In the genomic region with DNA sequence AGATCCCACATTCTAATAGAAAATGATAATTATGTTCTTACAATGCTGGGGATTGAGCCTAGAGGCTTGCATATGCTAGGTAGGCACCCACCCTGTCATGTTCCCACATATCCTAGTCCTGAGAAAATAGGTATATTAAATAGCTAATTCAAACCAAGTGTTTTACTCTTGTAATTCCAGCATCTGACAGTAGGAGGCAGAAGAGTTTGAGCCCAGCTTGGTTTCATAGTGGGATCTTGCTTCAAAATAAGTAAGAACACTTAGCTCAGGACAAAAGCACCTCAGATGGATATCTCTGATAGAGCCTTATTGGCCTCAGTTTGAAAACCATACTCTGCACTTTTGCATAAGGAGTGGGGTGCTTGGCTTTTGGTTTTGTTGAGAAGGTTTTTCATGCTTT, we compare ENCODE assay signal across 20 mouse cellular contexts. TPM values are rescaled to one million over a fixed set of nuclear protein-coding genes. Genes with fewer than 3 reads are reported as not detected.
A peak's percentile ranks its signal among the peaks of the same experiment; 100 is the strongest.
DNase-seq lines count a peak whose midpoint lies in the region; ATAC-seq and TF ChIP-seq lines count a peak whose summit lies in the region.
"Had no signal": no experiment of that assay in that cellular context is flagged by ENCODE, and none has a peak within 500 bp of the region (broad histone marks: within the 10 kb centered on the region; RNA-seq: fewer than 3 reads in every experiment).

No protein-coding gene starts in this region.

- no peak overlapping the region for H3K9ac ChIP-seq in CH12.LX (ENCODE audit: insufficient read depth, low read depth)
- H3K9ac ChIP-seq: forebrain, embryonic 13.5 days; heart, embryonic 12.5 days; hindbrain, embryonic 15.5 days; liver, embryonic 12.5 days; midbrain, embryonic 12.5 days had no signal

- ATAC-seq in cerebellum, adult (ENCODE audit: insufficient number of reproducible peaks, low FRiP score, low TSS enrichment): no peak
- ATAC-seq: forebrain, embryonic 13.5 days; liver, embryonic 12.5 days had no signal

- peaks cover 0 to 3% of the 10 kb centered on the region in 2 experiments; a peak in 1 of 4 replicates for H3K4me1 ChIP-seq in CH12.LX (ENCODE audit: control insufficient read depth in 1 of 2, insufficient read depth in 2 of 2)
- H3K4me1 ChIP-seq: heart, embryonic 12.5 days; hindbrain, embryonic 15.5 days; liver, embryonic 12.5 days; midbrain, embryonic 12.5 days had no signal

- no peaks in the 10 kb centered on the region for H3K9me3 ChIP-seq in CH12.LX (replicated peaks; ENCODE audit: low read length)
- H3K9me3 ChIP-seq: forebrain, embryonic 13.5 days; heart, embryonic 12.5 days; hindbrain, embryonic 15.5 days; liver, embryonic 12.5 days; midbrain, embryonic 12.5 days had no signal

- H3K4me3 ChIP-seq in layer of hippocampus, adult 2 months: no peak overlapping the region
- H3K4me3 ChIP-seq in CH12.LX (replicated peaks in 1 of 3; ENCODE audit: low read depth in 2 of 3, low read length in 2 of 3, poor library complexity in 1 of 3): no peak overlapping the region
- H3K4me3 ChIP-seq: forebrain, embryonic 13.5 days; heart, embryonic 12.5 days; hindbrain, embryonic 15.5 days; liver, embryonic 12.5 days; midbrain, embryonic 12.5 days had no signal

- TF ChIP-seq POLR2A in CH12.LX (IDR thresholded peaks at IDR 0.05; ENCODE audit: low read depth, low read length): no peak

- dilution Hi-C loops in CH12.LX (cut with MboI; ENCODE audit: extremely low pct_ligation_motif_present, extremely low pct_unique_long_range_greater_than_20kb, low sequenced_read_pairs): no loop called here

- H3K36me3 ChIP-seq in CH12.LX (replicated peaks in 1 of 2; ENCODE audit: control insufficient read depth in 1 of 2, insufficient read depth in 1 of 2, low read length in 1 of 2): peaks cover 0 to 15% of the 10 kb centered on the region in 2 experiments
- H3K36me3 ChIP-seq: heart, embryonic 12.5 days; hindbrain, embryonic 15.5 days; liver, embryonic 12.5 days; midbrain, embryonic 12.5 days had no signal

- peak; percentile 62 for TF ChIP-seq CTCF in layer of hippocampus, adult 2 months (conservative IDR thresholded peaks at IDR 0.05)
- peak; percentile 30 to 42; a peak in 3 of 4 replicates for TF ChIP-seq CTCF in CH12.LX (conservative IDR thresholded peaks at IDR 0.05 in 1 of 2, IDR thresholded peaks at IDR 0.05 in 1 of 2; ENCODE audit: low read depth in 2 of 2, low read length in 2 of 2)

- H3K27me3 ChIP-seq in CH12.LX (replicated peaks): no peaks in the 10 kb centered on the region
- H3K27me3 ChIP-seq: forebrain, embryonic 13.5 days; heart, embryonic 12.5 days; hindbrain, embryonic 15.5 days; liver, embryonic 12.5 days; midbrain, embryonic 12.5 days had no signal

- no peak for DNase-seq in layer of hippocampus, adult 2 months (ENCODE audit: low spot score in 2 of 2)
- no peak for DNase-seq in layer of hippocampus, postnatal 10 days (ENCODE audit: low spot score in 2 of 2)
- DNase-seq in 3T3-L1 (ENCODE audit: low read depth, low spot score) (peak; percentile 18), CH12.LX (ENCODE audit: extremely low read depth) (peak; percentile 11), R1 (ENCODE audit: low read depth, low spot score) (peak; percentile 80)
- no peak for DNase-seq in cerebellum, postnatal 14 days
- no peak for DNase-seq in cerebellum, postnatal 4 days (ENCODE audit: low spot score in 2 of 2)
- DNase-seq: cerebellum, postnatal 10 days; kidney, adult 9 months; kidney, postnatal 36 days; left cerebral cortex, postnatal 4 days; lung, postnatal 4 days; right cerebral cortex, adult 18-20 months; thymus, adult 2 months had no signal

- TF ChIP-seq EP300 in CH12.LX (IDR thresholded peaks at IDR 0.05; ENCODE audit: low read length): no peak

- peaks cover 4% of the 10 kb centered on the region; the same call in 1 of the 2 replicates for H3K79me2 ChIP-seq in CH12.LX (replicated peaks; ENCODE audit: control insufficient read depth, extremely low read depth, insufficient read depth, poor library complexity, severe bottlenecking)

- in situ Hi-C loops in CH12.LX (cut with MboI; ENCODE audit: low pct_ligation_motif_present, low pct_unique_long_range_greater_than_20kb, low sequenced_read_pairs): no loop called here

- peak; percentile 11 for TF ChIP-seq RAD21 in CH12.LX (IDR thresholded peaks at IDR 0.05; ENCODE audit: low read depth, low read length)

- no peak overlapping the region for H3K4me2 ChIP-seq in CH12.LX (ENCODE audit: insufficient read depth, low read depth, poor library complexity, severe bottlenecking)
- H3K4me2 ChIP-seq: forebrain, embryonic 13.5 days; heart, embryonic 12.5 days; hindbrain, embryonic 15.5 days; liver, embryonic 12.5 days; midbrain, embryonic 12.5 days had no signal

- H3K27ac ChIP-seq in layer of hippocampus, adult 2 months: no peak overlapping the region
- no peak overlapping the region for H3K27ac ChIP-seq in CH12.LX (ENCODE audit: insufficient read depth, low read depth)
- H3K27ac ChIP-seq: forebrain, embryonic 13.5 days; hindbrain, embryonic 15.5 days; liver, embryonic 12.5 days; midbrain, embryonic 12.5 days had no signal

TF ChIP-seq in CH12.LX, 34 proteins besides CTCF, POLR2A, EP300 and RAD21:
- TF ChIP-seq NELFE (IDR thresholded peaks at IDR 0.05; ENCODE audit: low read depth, low read length) (no peak), NRF1 (IDR thresholded peaks at IDR 0.05; ENCODE audit: low read depth, low read length) (no peak), JUN (IDR thresholded peaks at IDR 0.05; ENCODE audit: insufficient read depth, low read depth, low read length) (no peak), CHD2 (IDR thresholded peaks at IDR 0.05; ENCODE audit: low read length) (no peak), SMC3 (IDR thresholded peaks at IDR 0.05; ENCODE audit: low read depth, low read length) (0 out of 2 replicates have a peak, but pooled peaks have one; percentile 16)

RNA-seq across cellular contexts. Expression of a gene that starts 15.2 kb away (rescaled TPM):
- total RNA-seq in layer of hippocampus, adult 2 months (2021): 10 to 100 TPM; 20.5 to 25.6 TPM
- 10 to 100 TPM; 24.5 to 29.1 TPM for total RNA-seq in layer of hippocampus, postnatal 10 days (2021)
- total RNA-seq in CH12.LX (2012; rRNA removed) (14.2 and 16.8 TPM in 2 replicates), CH12.LX (2014; rRNA removed) (13.8 and 15.5 TPM in 2 replicates)
- 9.5 and 11.9 TPM in 2 replicates for polyA plus RNA-seq in CH12.LX (2012; ENCODE audit: insufficient read length, low read depth)

RNA-seq across cellular contexts. Expression of a gene that starts 23.5 kb away (rescaled TPM):
- 10 to 100 TPM; 18.3 to 19.3 TPM for total RNA-seq in layer of hippocampus, adult 2 months (2021)
- total RNA-seq in layer of hippocampus, postnatal 10 days (2021): 10 to 100 TPM; 30.3 to 31.5 TPM
- total RNA-seq in CH12.LX (2012; rRNA removed): 0.08 and 0.21 TPM in 2 replicates
- total RNA-seq in CH12.LX (2014; rRNA removed): 0.24 and 0.42 TPM in 2 replicates
- 0.18 and 0.37 TPM in 2 replicates for polyA plus RNA-seq in CH12.LX (2012; ENCODE audit: insufficient read length, low read depth)

RNA-seq across cellular contexts. Expression of a gene that starts 34.7 kb away (rescaled TPM):
- total RNA-seq in layer of hippocampus, adult 2 months (2021): 1 to 10 TPM; 2.5 to 3.7 TPM
- total RNA-seq in layer of hippocampus, postnatal 10 days (2021): 1 to 10 TPM; 2.4 to 4.8 TPM
- not detected in 2 replicates for total RNA-seq in CH12.LX (2012; rRNA removed)
- total RNA-seq in CH12.LX (2014; rRNA removed): not detected in 2 replicates
- not detected in 2 replicates for polyA plus RNA-seq in CH12.LX (2012; ENCODE audit: insufficient read length, low read depth)

RNA-seq across cellular contexts. Expression of a gene that starts 48.4 kb away (rescaled TPM):
- total RNA-seq in layer of hippocampus, adult 2 months (2021): 1,000 to 10,000 TPM; 1,464 to 1,512 TPM
- 1,000 to 10,000 TPM; 1,430 to 1,457 TPM for total RNA-seq in layer of hippocampus, postnatal 10 days (2021)
- 0.42 and 0.50 TPM in 2 replicates for total RNA-seq in CH12.LX (2012; rRNA removed)
- not detected in 2 replicates for total RNA-seq in CH12.LX (2014; rRNA removed)
- 3.6 and 4.1 TPM in 2 replicates for polyA plus RNA-seq in CH12.LX (2012; ENCODE audit: insufficient read length, low read depth)

RNA-seq across cellular contexts. Expression of a gene that starts 51.1 kb away (rescaled TPM):
- total RNA-seq in layer of hippocampus, adult 2 months (2021): 10 to 100 TPM in 1 of 2 experiments, 1 to 10 TPM in 1; 9.6 to 14.0 TPM
- total RNA-seq in layer of hippocampus, postnatal 10 days (2021): 10 to 100 TPM; 10.9 to 12.0 TPM
- total RNA-seq in CH12.LX (2012; rRNA removed) (5.7 and 8.6 TPM in 2 replicates), CH12.LX (2014; rRNA removed) (5.9 and 6.2 TPM in 2 replicates)
- polyA plus RNA-seq in CH12.LX (2012; ENCODE audit: insufficient read length, low read depth): 7.4 and 7.9 TPM in 2 replicates

Comparison
In these comparisons a context has a peak if more than half of its experiments do, and no peak if none do; other contexts are left out.
1. DNase-seq: peak in 3T3-L1 (single experiment), CH12.LX (single experiment) and R1 (single experiment); none in layer of hippocampus, adult 2 months (0 of 2), layer of hippocampus, postnatal 10 days (0 of 2), cerebellum, postnatal 14 days (0 of 2) and cerebellum, postnatal 4 days (0 of 2).
2. RNA of a gene that starts 23.5 kb away (total RNA-seq): 30.3 to 31.5 TPM in layer of hippocampus, postnatal 10 days and 18.3 to 19.3 TPM in layer of hippocampus, adult 2 months; 0.08 to 0.42 TPM in CH12.LX; every median in the first group is over 10 times any median in the second.